Mouse (Mus musculus): ENCODE results near the gene Dlg4. TPM values are rescaled to one million over a fixed set of nuclear protein-coding genes. Genes with fewer than 3 reads are reported as not detected.

Dlg4 gene
- total RNA-seq, 4 experiments from 2014 or later: 3.9 to 6.3 (median 5.2) TPM

- DNase-seq (ENCODE audit: low spot score): no peak
Observed at GRCm38 (mm10) chr11:70019495-70020021, 2.8 kb downstream of the Dlg4 start.

- DNase-seq (ENCODE audit: low spot score): no peak
Observed at GRCm38 (mm10) chr11:70020022-70020631, 3.4 kb downstream of the Dlg4 start.

- peak; percentile 83 for DNase-seq (ENCODE audit: low spot score)
Observed at GRCm38 (mm10) chr11:70020731-70021263, 4.1 kb downstream of the Dlg4 start.

GRCm38 (mm10) chr11:70021264-70022132 is 4.8 kb downstream of the Dlg4 start:
- peak; percentile 93 for DNase-seq (ENCODE audit: low spot score)

- DNase-seq (ENCODE audit: low spot score): no peak
Observed at GRCm38 (mm10) chr11:70023481-70024150, 6.9 kb downstream of the Dlg4 start.

- DNase-seq (ENCODE audit: low spot score): no peak
Observed at GRCm38 (mm10) chr11:70024151-70024514, 7.4 kb downstream of the Dlg4 start.

GRCm38 (mm10) chr11:70026689-70027088 is 9.9 kb downstream of the Dlg4 start:
- no peak for DNase-seq (ENCODE audit: low spot score)

GRCm38 (mm10) chr11:70027397-70027796 is 10.7 kb downstream of the Dlg4 start:
- DNase-seq (ENCODE audit: low spot score): no peak

GRCm38 (mm10) chr11:70028401-70029129 is 11.8 kb downstream of the Dlg4 start:
- DNase-seq (ENCODE audit: low spot score): no peak

GRCm38 (mm10) chr11:70029130-70029801 is 12.5 kb downstream of the Dlg4 start:
- peak; percentile 69 for DNase-seq (ENCODE audit: low spot score)

GRCm38 (mm10) chr11:70029829-70030550 is 13.2 kb downstream of the Dlg4 start:
- DNase-seq (ENCODE audit: low spot score): no peak

GRCm38 (mm10) chr11:70030651-70031320 is 14.0 kb downstream of the Dlg4 start:
- DNase-seq (ENCODE audit: low spot score): no peak

- DNase-seq (ENCODE audit: low spot score): no peak
Observed at GRCm38 (mm10) chr11:70031321-70031670, 14.6 kb downstream of the Dlg4 start.

GRCm38 (mm10) chr11:70038174-70038573 is 21.4 kb downstream of the Dlg4 start:
- no peak for DNase-seq (ENCODE audit: low spot score)

GRCm38 (mm10) chr11:70039631-70040030 is 22.9 kb downstream of the Dlg4 start:
- no peak for DNase-seq (ENCODE audit: low spot score)

GRCm38 (mm10) chr11:70040184-70040583 is 23.4 kb downstream of the Dlg4 start:
- no peak for DNase-seq (ENCODE audit: low spot score)

- DNase-seq (ENCODE audit: low spot score): no peak
Observed at GRCm38 (mm10) chr11:70042309-70043085, 25.8 kb downstream of the Dlg4 start.

- no peak for DNase-seq (ENCODE audit: low spot score)
Observed at GRCm38 (mm10) chr11:70043665-70044064, 26.9 kb downstream of the Dlg4 start.

- no peak for DNase-seq (ENCODE audit: low spot score)
Observed at GRCm38 (mm10) chr11:70045435-70045834, 28.7 kb downstream of the Dlg4 start.
